Mouse (Mus musculus): Measurements from ENCODE around the gene Tprgl. TPM values are rescaled to one million over a fixed set of nuclear protein-coding genes. Genes with fewer than 3 reads are reported as not detected.

The Tprgl gene
- total RNA-seq, 1 experiment from 2014 or later, result 163 TPM

DNA sequence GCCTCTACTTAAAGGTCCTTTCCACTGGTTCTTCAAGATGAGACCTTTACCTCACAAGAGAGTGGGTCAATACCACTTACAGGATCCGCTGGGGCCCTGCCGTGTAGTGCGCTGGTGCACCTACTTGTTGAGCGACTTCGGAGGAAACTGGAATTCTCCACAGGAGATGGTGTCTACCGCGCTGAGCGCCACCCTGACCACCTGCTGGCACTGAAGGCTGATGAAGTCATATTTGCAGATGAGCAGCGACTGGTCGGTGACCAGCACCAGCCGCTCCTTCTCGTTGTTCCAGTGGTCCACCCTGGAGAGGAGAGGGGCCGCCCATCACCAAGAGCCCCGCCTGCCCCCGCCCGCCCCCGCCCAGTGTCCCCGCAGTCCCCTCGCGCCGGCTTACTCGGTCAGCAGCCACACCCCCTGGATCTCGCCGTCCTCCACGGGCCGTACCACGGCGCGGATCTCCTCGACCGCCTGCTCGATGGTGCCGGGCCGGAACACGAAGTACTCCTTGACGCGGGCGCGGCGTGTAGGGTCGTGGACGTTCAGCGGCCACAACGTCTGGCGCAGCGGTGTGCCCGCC lies 417 bp downstream of the Tprgl start:
- DNase-seq, result no peak

DNA sequence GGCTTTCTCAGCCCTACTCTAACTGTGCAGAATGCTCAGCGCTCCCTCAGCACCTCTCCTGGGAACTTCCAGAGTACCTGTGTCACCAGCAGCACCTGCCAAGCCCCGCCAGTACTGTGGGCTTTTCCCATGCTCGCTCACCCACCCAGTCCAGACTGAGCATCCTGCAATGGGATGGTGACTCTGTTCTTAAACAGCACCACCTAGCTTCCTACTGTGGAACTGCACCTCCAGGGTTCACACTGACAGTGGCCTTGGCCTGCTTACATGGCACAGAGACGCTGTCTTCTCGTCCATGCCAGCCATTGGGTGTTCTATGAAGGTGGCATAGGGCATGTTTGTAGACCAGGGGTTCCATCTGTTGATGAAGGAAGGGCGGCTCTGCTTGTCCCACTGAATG lies 1.5 kb downstream of the Tprgl start:
- DNase-seq, result peak; percentile 74

DNA sequence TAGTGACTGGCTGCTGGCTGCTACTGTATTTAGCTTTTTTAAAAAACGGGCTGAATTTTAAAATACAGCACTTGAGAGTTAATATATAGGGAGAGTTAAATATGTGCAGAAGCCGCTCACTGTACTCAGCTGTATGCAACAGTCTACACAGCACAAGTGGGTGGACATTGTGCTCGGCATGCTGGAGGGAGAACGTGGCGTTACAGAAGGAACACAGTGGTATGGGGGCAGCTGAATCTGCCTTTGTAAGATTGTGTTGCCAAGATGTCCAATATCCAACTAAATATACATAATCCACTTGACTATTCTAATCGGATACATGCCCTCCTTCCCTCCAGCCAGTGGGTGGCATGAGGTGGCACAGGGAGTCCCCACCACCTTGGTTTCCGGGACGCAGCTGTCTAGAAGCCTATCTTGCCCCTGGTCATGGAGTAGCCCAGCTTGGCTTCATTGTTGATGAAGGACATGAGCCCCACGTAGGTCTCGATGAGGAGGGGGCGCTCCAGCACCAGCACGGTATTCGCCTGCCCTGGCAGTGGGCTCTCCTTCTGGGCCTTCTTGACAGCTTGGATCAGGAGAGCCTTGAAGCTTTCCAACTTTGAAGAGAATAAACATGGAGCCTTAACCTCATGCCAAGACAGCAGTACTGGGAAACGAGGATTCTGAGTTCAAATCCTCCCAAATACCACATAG lies 2.4 kb downstream of the Tprgl start:
- DNase-seq, result no peak

- DNase-seq, result no peak
Observed at GRCm38 (mm10) chr4:154156050-154156449, 4.4 kb downstream of the Tprgl start.

- DNase-seq, result no peak
Observed at GRCm38 (mm10) chr4:154154104-154154503, 6.4 kb downstream of the Tprgl start.

GRCm38 (mm10) chr4:154146342-154146741 lies 14.1 kb downstream of the Tprgl start:
- DNase-seq, result no peak

- DNase-seq, result no peak
Observed at GRCm38 (mm10) chr4:154144712-154145111, 15.8 kb downstream of the Tprgl start.

GRCm38 (mm10) chr4:154142211-154143040 lies 18.0 kb downstream of the Tprgl start, which contains the start of gene Wrap73:
Wrap73 (plus strand) TSS chr4:154142372.
- DNase-seq, result peak; percentile 92

GRCm38 (mm10) chr4:154141009-154141867 lies 19.2 kb downstream of the Tprgl start:
- no peak for DNase-seq

DNA sequence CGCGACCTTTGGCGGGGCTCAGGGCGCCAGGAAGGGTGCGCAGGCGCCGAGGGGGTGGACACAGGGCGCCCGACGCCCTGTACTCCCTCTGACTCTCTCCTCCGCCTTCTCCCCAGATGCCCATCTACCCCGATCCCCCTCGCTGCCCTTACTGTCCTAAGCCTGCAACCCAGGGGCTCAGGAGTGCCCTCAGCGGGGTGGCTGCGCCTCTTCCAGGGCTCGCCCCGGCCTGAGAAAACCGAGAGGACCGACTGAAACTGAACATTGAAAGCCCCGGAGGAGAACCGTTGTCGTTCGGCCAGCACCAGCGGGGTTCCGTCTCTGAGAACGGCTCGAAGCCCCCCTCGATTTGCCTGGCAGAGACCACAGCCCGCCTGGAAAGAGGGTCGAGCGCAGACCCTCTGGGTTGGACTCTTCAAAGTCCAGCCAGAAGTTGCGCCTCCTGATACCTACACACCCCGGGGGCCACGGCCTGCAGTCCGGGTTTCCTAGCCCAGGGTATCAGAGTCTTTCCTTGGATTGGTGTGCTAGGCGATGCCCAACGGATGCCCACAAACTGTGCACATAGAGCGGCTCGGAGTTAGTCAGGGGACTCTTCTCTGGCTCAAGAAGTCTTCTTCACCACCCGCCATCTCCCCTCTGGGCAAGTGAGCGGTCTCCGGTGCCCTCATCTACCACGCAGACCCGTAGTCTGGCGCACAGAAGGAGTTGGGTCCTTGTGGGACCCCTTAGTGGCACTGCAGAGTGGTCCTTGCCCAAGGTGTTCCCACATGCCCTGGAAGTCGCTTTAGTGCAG lies 20.1 kb downstream of the Tprgl start:
- DNase-seq, result no peak

- DNase-seq, result no peak
Observed at GRCm38 (mm10) chr4:154140182-154140212, 20.5 kb downstream of the Tprgl start, which contains the start of gene Trp73. Trp73 (minus strand) TSS chr4:154140208.

DNA sequence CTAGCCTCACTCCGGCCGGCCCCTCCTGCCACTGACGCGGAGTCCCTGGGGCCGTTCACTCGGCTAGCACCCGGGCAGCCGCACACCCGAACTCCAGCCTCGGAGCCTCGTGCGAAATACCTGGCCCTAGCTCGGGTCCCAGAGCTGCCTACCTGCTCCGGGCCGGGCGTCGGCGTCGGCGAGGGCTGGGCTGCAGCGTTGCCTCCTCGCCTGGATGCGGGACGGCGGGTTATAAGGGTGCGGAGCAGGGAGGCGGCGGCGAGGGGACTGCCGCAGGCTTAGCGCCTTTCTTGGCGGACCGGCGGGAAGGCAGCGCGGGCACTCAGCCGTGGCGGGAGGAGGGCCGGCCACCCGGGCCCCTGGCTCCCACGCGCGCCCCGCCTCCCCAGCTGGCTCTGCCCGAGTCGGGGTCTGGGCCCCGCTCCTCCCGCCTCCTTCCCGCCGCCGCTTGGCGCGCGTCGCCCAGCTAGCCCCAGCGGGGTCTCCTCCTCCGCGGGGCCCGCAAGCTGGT lies 20.7 kb downstream of the Tprgl start:
- peak; percentile 12 for DNase-seq

DNA sequence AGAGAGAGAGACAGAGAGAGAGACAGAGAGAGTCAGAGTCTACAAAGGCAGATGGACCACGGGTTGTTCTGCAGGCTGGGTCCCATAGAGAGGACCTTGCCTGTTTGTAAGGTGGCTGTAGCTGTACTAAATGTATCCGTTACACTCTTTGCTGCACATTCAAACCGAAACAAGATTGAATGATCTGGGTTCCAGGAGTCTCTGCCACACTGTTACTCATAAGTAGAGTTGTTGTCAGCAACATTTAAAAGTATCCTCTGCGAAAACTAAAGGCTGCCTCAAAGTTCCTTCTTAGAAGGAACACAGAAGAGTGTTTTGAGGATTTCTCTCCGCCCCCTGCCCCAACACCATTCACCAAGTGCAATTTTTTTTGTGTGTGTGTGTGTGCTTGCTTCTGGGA lies 23.3 kb downstream of the Tprgl start:
- DNase-seq, result no peak

GRCm38 (mm10) chr4:154134803-154135202 lies 25.7 kb downstream of the Tprgl start:
- DNase-seq, result no peak

DNA sequence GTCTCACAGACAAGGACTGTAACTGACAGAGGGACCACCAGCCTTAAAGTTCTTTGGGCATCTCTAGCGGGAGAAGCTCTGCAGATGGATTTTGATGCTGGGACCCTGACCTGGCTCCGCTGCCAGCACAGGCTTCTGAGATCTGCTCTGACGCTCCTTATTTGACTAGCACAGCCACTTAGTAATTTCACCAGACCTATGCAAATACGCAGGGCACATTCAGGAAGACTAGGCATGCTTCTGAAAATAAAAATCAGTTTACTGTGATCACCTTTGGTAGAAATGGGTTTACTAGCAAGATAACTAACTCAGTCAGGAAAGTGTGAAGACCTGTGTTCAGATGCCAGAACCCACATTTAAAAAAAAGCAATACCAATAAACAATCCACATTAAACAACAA lies 28.6 kb downstream of the Tprgl start:
- no peak for DNase-seq

DNA sequence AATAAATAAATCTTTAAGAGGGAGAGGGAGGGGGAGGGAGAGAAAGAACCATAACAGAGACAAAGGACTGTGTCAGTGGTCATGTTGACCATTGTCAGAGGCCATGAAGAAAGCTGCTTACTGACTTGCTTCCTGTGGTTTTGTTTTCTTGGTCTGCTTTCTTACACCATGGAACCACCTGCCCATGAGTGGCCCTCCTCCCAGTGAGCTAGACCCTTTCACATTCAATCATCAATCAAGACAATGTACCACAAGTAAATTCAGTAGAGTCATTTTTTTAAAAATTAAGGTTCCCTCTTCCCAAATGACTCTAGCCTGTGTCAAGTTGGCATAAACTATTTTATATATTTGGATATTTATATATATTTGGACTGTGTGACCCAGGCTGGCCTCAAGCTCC lies 30.5 kb downstream of the Tprgl start:
- no peak for DNase-seq

GRCm38 (mm10) chr4:154127273-154127672 lies 33.2 kb downstream of the Tprgl start:
- DNase-seq, result no peak

DNA sequence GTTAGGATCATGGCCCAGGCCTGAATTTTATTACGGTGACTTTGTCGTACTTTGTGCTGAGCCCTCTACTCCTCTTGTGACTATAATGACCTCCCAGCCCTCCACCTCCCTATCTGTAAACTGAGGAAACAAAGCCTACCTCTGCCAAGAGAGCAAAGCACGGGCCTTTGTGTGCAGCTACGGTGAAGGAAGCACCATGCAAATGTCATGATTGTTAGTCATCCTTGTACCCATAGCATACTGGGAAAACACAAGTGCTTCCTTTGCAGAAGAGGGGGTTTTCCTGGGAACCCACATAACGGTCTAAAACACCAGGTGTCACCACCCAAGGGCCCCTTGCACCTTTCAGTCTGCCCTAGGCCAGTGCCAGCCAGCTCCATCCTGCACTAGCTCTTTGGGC lies 35.3 kb downstream of the Tprgl start:
- DNase-seq, result no peak

GRCm38 (mm10) chr4:154123553-154123952 lies 36.9 kb downstream of the Tprgl start:
- no peak for DNase-seq

DNA sequence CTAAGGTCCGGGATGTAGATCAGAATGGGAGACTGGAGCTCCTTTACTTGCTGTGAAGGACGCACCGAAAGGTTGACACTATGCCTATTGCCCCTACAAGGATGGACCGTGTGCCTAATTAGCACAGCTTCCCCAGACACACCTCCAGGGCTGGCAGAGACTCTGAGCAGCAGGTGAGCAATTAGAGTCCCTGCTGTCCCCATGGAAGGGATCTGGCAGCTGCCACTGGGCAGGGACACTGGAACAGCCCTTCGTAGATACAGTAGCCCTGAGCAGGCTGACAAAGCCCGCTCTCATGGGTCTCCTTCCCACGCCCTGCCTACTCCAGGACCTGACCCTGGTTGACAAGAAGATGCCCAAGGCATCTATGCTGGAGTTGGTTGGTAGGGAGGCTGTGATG lies 38.1 kb downstream of the Tprgl start:
- no peak for DNase-seq

DNA sequence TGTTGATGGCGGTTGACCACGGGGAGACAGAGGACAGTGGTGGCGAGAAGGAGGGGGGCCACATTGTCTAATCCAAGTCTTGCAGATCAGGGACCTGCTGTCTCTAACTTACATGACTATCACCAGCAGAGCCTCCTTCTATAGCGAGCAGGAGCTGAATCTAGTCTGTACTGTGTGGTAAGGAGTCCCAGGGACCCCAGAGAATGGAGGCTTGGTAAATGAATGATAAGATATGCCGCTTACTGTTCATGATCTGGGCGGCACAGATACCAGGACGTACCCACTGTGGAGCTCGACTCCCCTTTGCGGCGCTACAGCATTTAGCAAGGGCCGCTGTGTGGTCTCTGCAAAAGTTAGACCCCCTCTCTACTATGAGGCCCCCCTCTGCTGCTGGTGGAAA lies 38.7 kb downstream of the Tprgl start:
- no peak for DNase-seq

DNA sequence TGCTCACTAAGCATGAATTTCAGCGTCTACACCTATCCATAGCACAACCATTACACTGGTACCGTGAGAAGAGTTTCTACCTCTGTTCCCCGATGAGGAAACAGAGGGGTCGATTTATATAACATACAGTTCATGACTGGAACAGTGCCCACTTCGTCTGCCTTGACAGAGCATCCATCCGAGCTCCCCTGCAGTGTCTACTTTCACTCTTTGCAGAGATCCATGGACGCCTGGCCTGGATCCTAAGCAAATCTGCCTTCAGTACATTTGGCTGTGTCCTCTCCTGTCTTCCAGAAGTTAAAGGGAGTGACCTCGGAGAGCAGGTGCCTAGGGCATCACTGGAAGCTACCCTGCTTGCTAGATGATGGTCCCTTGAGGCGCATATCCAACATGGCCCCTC lies 41.3 kb downstream of the Tprgl start:
- DNase-seq, result no peak
